In genomic region chr1:64037800-64038199, GRCm38 (mm10) we compare ENCODE assay signal across 18 mouse cellular contexts.
DNase-seq lines count a peak whose midpoint lies in the region; ATAC-seq and TF ChIP-seq lines count a peak whose summit lies in the region.
"Had no signal": no experiment of that assay in that cellular context is flagged by ENCODE, and none has a peak within 500 bp of the region (broad histone marks: within the 10 kb centered on the region; RNA-seq: fewer than 3 reads in every experiment).

No protein-coding gene starts in this region.

- H3K27ac ChIP-seq in gastrocnemius, adult 2 months: peak overlapping the region; percentile 53; the same call in 1 of the 2 replicates
- peak overlapping the region; percentile 43; the same call in 1 of the 2 replicates for H3K27ac ChIP-seq in layer of hippocampus, adult 2 months
- H3K27ac ChIP-seq in midbrain, embryonic 12.5 days (replicated peaks): 0 out of 2 replicates have a peak overlapping the region, but pooled peaks have one; percentile 25
- no peak overlapping the region for H3K27ac ChIP-seq in midbrain, embryonic 16.5 days (ENCODE audit: low read length)
- H3K27ac ChIP-seq: embryonic facial prominence, embryonic 13.5 days; forebrain, embryonic 12.5 days; heart, embryonic 10.5 days had no signal

- 85% methylated on average over 6 of the region's 6 CpGs for WGBS in midbrain, embryonic 12.5 days
- 70% methylated on average over 6 of the region's 6 CpGs for WGBS in midbrain, embryonic 16.5 days

- no peak overlapping the region for H3K4me3 ChIP-seq in gastrocnemius, adult 2 months
- no peak overlapping the region for H3K4me3 ChIP-seq in layer of hippocampus, adult 2 months
- H3K4me3 ChIP-seq in midbrain, embryonic 12.5 days: no peak overlapping the region
- no peak overlapping the region for H3K4me3 ChIP-seq in midbrain, embryonic 16.5 days (ENCODE audit: low read depth, low read length)
- H3K4me3 ChIP-seq: embryonic facial prominence, embryonic 13.5 days; forebrain, embryonic 12.5 days; heart, embryonic 10.5 days had no signal

- intact Hi-C loops in gastrocnemius, adult 2 months (cut with DNase I): no loop called here
- intact Hi-C loops in gastrocnemius, postnatal 14 days (cut with DNase I; ENCODE audit: low total_unique reads): loop anchor here (10.0 kb wide), 1 partner anchor 77 kb away; no protein-coding TSS in a partner anchor

- peaks cover 20% of the 10 kb centered on the region for H3K36me3 ChIP-seq in midbrain, embryonic 12.5 days
- H3K36me3 ChIP-seq in midbrain, embryonic 16.5 days (ENCODE audit: control insufficient read depth, insufficient read depth, low read length): peaks cover 6% of the 10 kb centered on the region

- H3K9ac ChIP-seq in midbrain, embryonic 12.5 days (replicated peaks): no peak overlapping the region
- H3K9ac ChIP-seq in midbrain, embryonic 16.5 days (ENCODE audit: low read depth, low read length): no peak overlapping the region
- H3K9ac ChIP-seq: embryonic facial prominence, embryonic 13.5 days; forebrain, embryonic 12.5 days had no signal

- DNase-seq in gastrocnemius, adult 2 months: no peak
- DNase-seq in gastrocnemius, postnatal 14 days: no peak
- DNase-seq in layer of hippocampus, adult 2 months (ENCODE audit: low spot score in 2 of 2): no peak
- no peak for DNase-seq in layer of hippocampus, postnatal 14 days (ENCODE audit: low spot score in 2 of 2)
- peak; percentile 59 for DNase-seq in telencephalon, adult 2 months (ENCODE audit: low read depth, low spot score)
- no peak for DNase-seq in lung, postnatal 14 days
- DNase-seq: adrenal gland, postnatal 10 days; cerebellum, adult 11-12 months; cerebellum, adult 9-10 months; cerebellum, postnatal 25 days; heart, postnatal 10 days; heart, postnatal 4 days had no signal

- TF ChIP-seq CTCF in gastrocnemius, adult 2 months (IDR thresholded peaks at IDR 0.05): no peak
- TF ChIP-seq CTCF in layer of hippocampus, adult 2 months (conservative IDR thresholded peaks at IDR 0.05): no peak

- H3K4me2 ChIP-seq in midbrain, embryonic 12.5 days (replicated peaks): no peak overlapping the region
- H3K4me2 ChIP-seq in midbrain, embryonic 16.5 days (ENCODE audit: low read length): no peak overlapping the region
- H3K4me2 ChIP-seq: embryonic facial prominence, embryonic 13.5 days; forebrain, embryonic 12.5 days had no signal

- H3K4me1 ChIP-seq in midbrain, embryonic 12.5 days: peaks cover 19% of the 10 kb centered on the region
- peaks cover 26% of the 10 kb centered on the region for H3K4me1 ChIP-seq in midbrain, embryonic 16.5 days (ENCODE audit: control insufficient read depth, insufficient read depth, low read length)
- H3K4me1 ChIP-seq: embryonic facial prominence, embryonic 13.5 days had no signal

- no peaks in the 10 kb centered on the region for H3K9me3 ChIP-seq in midbrain, embryonic 12.5 days
- H3K9me3 ChIP-seq in midbrain, embryonic 16.5 days (replicated peaks; ENCODE audit: control insufficient read depth, low read length, poor library complexity, severe bottlenecking): no peaks in the 10 kb centered on the region
- H3K9me3 ChIP-seq: embryonic facial prominence, embryonic 13.5 days; forebrain, embryonic 12.5 days; heart, embryonic 10.5 days had no signal

- H3K27me3 ChIP-seq in midbrain, embryonic 12.5 days: no peaks in the 10 kb centered on the region
- no peaks in the 10 kb centered on the region for H3K27me3 ChIP-seq in midbrain, embryonic 16.5 days (ENCODE audit: control insufficient read depth, insufficient read depth, low read depth, low read length)
- H3K27me3 ChIP-seq: embryonic facial prominence, embryonic 13.5 days; forebrain, embryonic 12.5 days had no signal

- ATAC-seq in midbrain, embryonic 12.5 days (ENCODE audit: low FRiP score, low read depth): no peak
- no peak for ATAC-seq in midbrain, embryonic 16.5 days
- ATAC-seq: forebrain, embryonic 16.5 days had no signal
